Mouse (Mus musculus): ENCODE data around the gene Gipc3. TPM values are rescaled to one million over a fixed set of nuclear protein-coding genes. Genes with fewer than 3 reads are reported as not detected.
A peak's percentile ranks its signal among the peaks of the same experiment; 100 is the strongest.

Gipc3 gene
- total RNA-seq, 1 experiment from 2014 or later: 0.10 TPM

GRCm38 (mm10) chr10:81332277-81332676 is 10.8 kb downstream of the Gipc3 start:
- no peak for ATAC-seq (replicated peaks in 1 of 2; ENCODE audit: insufficient read depth in 1 of 2, low FRiP score in 2 of 2, low TSS enrichment in 1 of 2, low read depth in 1 of 2, poor library complexity in 2 of 2, severe bottlenecking in 2 of 2)

GRCm38 (mm10) chr10:81330007-81330406 is 13.1 kb downstream of the Gipc3 start:
- ATAC-seq (replicated peaks in 1 of 2; ENCODE audit: insufficient read depth in 1 of 2, low FRiP score in 2 of 2, low TSS enrichment in 1 of 2, low read depth in 1 of 2, poor library complexity in 2 of 2, severe bottlenecking in 2 of 2): no peak

DNA sequence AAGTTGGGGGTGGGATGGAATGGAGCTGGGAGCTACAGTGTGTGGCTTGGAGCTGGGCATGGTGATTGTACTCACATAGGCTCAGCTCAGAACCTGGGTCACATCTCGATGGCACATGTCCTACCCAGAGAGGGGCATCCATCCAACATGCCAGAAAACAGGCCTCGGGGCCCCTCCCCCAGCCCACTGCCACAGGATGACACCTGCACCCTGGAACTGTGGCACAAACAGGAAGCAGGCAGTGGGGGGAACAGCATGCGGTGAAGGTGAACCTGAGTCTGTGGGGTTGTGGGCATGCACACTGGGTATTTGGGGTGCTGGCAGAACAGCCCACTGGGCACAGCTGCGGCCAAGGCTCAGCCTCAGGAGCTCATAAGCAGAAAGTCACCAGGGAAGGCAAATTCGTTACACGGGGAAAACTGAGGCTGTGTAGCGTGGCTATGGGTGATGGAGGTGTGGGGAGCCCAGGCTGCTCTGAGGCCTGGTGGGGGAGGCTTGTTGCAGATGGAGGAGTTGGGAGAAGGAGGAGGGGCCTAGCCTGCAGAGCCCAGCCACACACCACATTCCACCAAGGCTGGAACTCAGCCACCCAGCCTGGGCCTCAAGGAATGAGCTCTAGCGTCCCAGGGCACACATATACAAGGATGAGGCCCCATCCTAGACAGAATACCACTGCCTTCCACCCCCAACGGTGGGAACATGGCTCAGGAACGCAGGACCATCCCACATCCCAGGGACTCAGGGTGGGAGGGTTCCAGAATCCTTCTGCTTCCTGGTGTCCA is 13.7 kb downstream of the Gipc3 start:
- peak; percentile 66 to 70 for ATAC-seq (replicated peaks in 1 of 2; ENCODE audit: insufficient read depth in 1 of 2, low FRiP score in 2 of 2, low TSS enrichment in 1 of 2, low read depth in 1 of 2, poor library complexity in 2 of 2, severe bottlenecking in 2 of 2)

DNA sequence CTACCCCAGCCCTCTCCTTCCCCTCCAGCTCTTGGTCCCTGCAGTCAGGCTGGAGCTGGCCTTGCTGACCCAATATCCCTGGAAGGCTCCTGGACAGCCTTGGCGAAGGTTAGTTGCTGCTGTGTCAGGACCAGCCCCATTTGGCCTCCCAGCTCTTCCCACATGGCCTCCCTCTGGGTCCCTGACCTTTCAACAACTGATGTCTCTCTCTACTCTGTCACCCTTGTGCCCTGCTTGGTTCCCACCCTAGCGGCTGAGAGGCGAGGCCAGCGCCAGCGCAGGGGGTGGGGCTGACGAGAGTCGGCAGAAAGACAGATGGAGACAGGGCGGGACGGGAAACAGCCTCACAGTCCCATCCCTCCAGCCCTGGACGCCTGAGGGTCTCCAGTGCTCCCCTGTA is 14.7 kb downstream of the Gipc3 start, which contains the start of gene Tbxa2r:
TSS of gene Tbxa2r (plus strand) at position 346 of the 400 bp plus-strand sequence.
- peak; percentile 22 to 47; a peak in 1 of 4 replicates for ATAC-seq (replicated peaks in 1 of 2; ENCODE audit: insufficient read depth in 1 of 2, low FRiP score in 2 of 2, low TSS enrichment in 1 of 2, low read depth in 1 of 2, poor library complexity in 2 of 2, severe bottlenecking in 2 of 2)

GRCm38 (mm10) chr10:81327959-81328358 is 15.1 kb downstream of the Gipc3 start:
- no peak for ATAC-seq (replicated peaks in 1 of 2; ENCODE audit: insufficient read depth in 1 of 2, low FRiP score in 2 of 2, low TSS enrichment in 1 of 2, low read depth in 1 of 2, poor library complexity in 2 of 2, severe bottlenecking in 2 of 2)

DNA sequence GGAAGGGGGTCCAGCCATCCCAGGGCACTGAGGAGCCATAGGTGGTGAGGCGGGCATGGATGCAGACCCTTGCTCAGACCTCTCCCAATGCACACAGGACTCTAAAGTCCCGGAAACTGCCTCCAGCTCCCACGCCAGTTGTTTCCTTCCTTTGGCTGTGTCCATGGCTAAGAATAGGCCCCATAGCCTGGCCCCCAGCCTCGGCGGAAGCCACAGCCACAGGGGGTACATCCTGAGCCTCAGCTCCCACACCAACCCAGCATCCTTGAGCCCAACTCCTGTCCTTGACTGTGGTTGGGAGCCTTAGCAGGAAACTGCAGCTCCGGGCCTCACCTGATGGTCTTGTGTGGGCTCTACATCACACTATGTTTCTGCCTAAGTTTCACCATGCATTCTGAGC is 16.2 kb downstream of the Gipc3 start:
- peak; percentile 50 for ATAC-seq (replicated peaks in 1 of 2; ENCODE audit: insufficient read depth in 1 of 2, low FRiP score in 2 of 2, low TSS enrichment in 1 of 2, low read depth in 1 of 2, poor library complexity in 2 of 2, severe bottlenecking in 2 of 2)

- no peak for ATAC-seq (replicated peaks in 1 of 2; ENCODE audit: insufficient read depth in 1 of 2, low FRiP score in 2 of 2, low TSS enrichment in 1 of 2, low read depth in 1 of 2, poor library complexity in 2 of 2, severe bottlenecking in 2 of 2)
Observed at GRCm38 (mm10) chr10:81325781-81326180, 17.3 kb downstream of the Gipc3 start.

DNA sequence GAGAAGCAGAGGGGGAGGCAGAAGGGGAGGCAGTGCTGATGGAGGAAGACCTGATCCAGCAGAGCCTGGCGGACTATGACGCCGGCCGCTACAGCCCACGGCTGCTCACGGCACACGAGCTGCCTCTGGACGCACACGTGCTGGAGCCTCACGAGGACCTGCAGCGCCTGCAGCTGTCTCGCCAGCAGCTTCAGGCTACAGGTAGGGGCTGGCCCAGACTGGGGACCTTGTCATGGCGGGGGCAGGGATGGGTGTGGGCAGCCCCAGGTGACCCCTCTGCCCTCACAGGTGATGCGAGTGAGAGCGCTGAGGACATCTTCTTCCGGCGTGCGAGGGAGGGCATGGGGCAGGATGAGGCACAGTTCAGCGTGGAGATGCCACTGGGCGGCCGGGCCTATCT is 17.9 kb downstream of the Gipc3 start:
- no peak for ATAC-seq (replicated peaks in 1 of 2; ENCODE audit: insufficient read depth in 1 of 2, low FRiP score in 2 of 2, low TSS enrichment in 1 of 2, low read depth in 1 of 2, poor library complexity in 2 of 2, severe bottlenecking in 2 of 2)

DNA sequence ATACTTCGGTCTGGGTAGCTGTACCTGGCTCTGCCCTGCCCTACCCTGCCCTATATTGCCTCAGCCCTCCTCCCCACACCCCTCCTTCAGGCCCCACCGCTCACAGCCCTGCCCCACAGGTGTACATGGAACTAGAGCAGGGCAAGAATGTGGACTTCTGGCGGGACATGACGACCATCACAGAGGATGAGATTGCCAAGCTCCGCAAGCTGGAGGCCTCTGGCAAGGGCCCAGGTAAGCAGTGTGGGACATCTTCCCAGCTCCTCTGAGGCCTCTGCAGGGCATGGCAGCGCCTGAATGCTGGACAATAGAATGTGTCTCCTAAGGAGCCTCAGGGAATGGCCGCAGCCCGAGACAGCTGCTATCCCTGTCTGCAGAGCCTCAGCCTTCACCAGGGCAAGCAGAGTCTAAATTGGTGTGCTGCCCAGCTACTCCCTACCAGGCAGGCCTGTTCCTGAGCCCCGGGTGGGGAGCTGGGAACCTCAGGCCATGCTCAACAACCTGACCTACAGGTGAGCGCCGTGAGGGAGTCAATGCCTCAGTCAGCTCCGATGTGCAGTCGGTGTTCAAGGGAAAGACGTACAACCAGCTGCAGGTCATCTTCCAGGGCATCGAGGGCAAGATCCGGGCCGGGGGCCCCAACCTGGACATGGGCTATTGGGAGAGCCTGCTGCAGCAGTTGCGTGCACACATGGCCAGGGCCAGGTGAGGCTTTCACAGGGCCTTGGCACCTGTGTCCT is 19.1 kb downstream of the Gipc3 start:
- ATAC-seq (replicated peaks in 1 of 2; ENCODE audit: insufficient read depth in 1 of 2, low FRiP score in 2 of 2, low TSS enrichment in 1 of 2, low read depth in 1 of 2, poor library complexity in 2 of 2, severe bottlenecking in 2 of 2): no peak

GRCm38 (mm10) chr10:81323141-81323775 is 19.8 kb downstream of the Gipc3 start:
- ATAC-seq (replicated peaks in 1 of 2; ENCODE audit: insufficient read depth in 1 of 2, low FRiP score in 2 of 2, low TSS enrichment in 1 of 2, low read depth in 1 of 2, poor library complexity in 2 of 2, severe bottlenecking in 2 of 2): no peak

DNA sequence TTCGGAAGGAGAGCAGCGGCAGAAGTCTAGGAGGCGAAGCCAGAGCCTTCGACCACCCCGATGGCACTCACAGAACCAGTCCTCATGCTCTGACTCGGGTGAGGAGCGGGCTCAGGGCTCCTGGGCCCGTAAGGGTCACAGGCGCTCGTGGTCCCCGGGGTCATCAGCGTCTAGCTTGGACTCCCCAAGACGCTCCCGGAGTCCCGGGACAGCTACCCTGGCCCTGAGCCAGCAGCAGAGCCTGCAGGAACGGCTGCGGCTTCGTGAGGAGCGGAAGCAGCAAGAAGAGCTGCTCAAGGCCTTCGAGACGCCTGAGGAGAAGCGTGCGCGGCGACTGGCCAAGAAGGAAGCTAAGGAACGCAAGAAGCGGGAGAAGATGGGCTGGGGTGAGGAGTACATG is 20.6 kb downstream of the Gipc3 start:
- no peak for ATAC-seq (replicated peaks in 1 of 2; ENCODE audit: insufficient read depth in 1 of 2, low FRiP score in 2 of 2, low TSS enrichment in 1 of 2, low read depth in 1 of 2, poor library complexity in 2 of 2, severe bottlenecking in 2 of 2)

DNA sequence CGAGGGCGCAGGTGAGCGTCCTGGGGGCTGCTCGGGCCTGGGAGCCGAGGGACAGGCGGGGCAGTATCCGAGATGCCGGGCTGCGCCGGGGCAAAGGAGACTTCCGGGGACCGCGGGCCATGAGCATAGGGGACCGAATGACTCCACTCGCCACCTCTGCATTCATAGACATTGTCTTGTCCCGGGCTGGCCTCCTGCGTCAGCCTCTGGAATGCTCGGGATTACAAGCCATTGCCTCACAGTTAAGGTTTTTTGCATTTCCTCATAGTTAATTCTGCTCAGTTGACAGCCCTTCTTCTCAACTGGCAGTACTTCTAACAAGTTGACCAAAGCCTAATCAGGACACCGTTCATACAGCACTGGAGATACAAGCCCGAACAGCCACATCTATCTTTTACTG is 21.6 kb downstream of the Gipc3 start:
- ATAC-seq (replicated peaks in 1 of 2; ENCODE audit: insufficient read depth in 1 of 2, low FRiP score in 2 of 2, low TSS enrichment in 1 of 2, low read depth in 1 of 2, poor library complexity in 2 of 2, severe bottlenecking in 2 of 2): no peak

DNA sequence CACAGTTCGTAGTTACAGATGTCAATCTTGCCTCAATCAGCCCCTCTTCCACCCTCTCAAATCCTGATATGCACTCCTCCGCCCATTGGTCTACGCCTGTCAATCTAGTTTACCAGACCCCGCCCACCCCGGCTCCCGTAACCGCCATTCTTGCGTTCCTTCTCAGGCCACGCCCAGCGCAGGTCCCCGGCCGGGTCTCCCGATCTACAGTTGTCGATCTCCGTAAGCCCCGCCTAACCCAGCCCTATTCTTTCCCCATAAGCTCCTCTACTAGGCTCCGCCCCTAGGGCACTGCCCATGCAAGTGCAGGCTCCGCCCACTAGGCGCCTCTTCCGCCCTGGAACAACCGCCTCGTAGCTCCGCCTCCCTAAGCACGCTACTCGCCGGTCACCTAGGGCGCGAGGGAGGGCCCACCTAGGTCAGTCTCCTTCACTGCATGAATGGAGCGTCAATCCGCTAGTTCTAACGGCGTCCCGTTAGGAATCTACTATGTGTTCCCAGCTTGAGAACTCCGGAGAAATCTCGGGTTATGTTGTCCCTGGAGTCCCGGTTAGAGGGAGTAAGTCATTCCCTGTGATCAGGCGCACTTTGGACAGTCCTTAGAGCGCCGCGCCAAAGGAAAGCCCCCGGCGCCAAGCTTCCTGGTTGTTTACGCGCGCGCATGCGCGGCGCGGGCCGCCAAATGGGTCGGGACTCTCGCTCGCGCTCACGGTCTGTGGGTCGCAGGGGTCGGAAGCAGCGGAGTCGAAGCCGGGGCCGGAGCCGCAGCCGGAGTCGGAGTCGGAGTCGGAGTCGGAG is 22.3 kb downstream of the Gipc3 start, which contains the start of gene Cactin:
TSS of gene Cactin (plus strand) at position 554 of the 798 bp plus-strand sequence.
- ATAC-seq (replicated peaks in 1 of 2; ENCODE audit: insufficient read depth in 1 of 2, low FRiP score in 2 of 2, low TSS enrichment in 1 of 2, low read depth in 1 of 2, poor library complexity in 2 of 2, severe bottlenecking in 2 of 2): peak; percentile 79 to 86

DNA sequence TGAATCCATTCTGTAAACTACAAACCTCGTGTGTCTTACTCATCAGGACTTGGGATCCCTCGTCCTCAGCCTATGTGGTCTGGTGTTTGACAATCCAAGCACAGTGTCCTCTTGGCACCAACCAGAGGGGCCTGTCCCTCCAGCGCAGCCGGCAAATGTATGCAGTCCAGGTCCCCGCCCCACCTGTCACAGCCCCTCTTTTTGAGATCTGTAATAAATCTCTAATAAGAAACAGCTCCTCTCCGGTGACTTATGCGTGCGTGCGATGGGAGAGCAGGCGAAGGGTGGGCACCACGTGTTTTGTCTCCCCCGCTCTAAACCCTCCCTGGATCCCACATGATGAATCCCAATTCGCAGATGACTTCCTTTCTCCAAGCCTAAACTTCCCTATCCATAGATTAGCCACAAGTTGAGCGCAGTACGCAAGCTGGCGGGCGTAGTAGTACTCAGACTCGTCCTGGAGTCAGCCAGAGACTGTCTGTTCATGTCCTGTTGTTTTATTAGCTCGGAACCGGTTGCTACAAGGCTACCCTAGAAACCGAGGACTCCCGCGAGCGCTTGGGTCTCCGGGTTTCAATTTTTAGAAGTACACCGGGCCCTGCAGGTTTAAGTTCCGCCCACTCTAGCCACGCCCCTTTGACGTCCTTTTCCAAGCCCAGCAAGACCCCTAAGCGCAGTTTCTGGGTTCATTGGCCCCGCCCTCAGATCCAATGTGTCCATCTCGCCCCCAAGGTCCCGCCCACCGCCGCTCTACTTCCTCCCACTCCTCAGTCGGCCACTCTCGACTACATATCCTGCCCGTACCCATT is 23.1 kb downstream of the Gipc3 start:
- ATAC-seq (replicated peaks in 1 of 2; ENCODE audit: insufficient read depth in 1 of 2, low FRiP score in 2 of 2, low TSS enrichment in 1 of 2, low read depth in 1 of 2, poor library complexity in 2 of 2, severe bottlenecking in 2 of 2): peak; percentile 67 to 75

GRCm38 (mm10) chr10:81319330-81319699 is 23.8 kb downstream of the Gipc3 start:
- ATAC-seq (replicated peaks in 1 of 2; ENCODE audit: insufficient read depth in 1 of 2, low FRiP score in 2 of 2, low TSS enrichment in 1 of 2, low read depth in 1 of 2, poor library complexity in 2 of 2, severe bottlenecking in 2 of 2): no peak

- ATAC-seq (replicated peaks in 1 of 2; ENCODE audit: insufficient read depth in 1 of 2, low FRiP score in 2 of 2, low TSS enrichment in 1 of 2, low read depth in 1 of 2, poor library complexity in 2 of 2, severe bottlenecking in 2 of 2): no peak
Observed at GRCm38 (mm10) chr10:81318589-81319329, 24.3 kb downstream of the Gipc3 start.
